Mouse (Mus musculus) stomach, postnatal 0 days (tissue): ENCODE measurements around the gene Adamts4.

Source experiments
- CTCF ChIP-seq: IDR thresholded peaks from 2 replicates; pipeline ENCODE4 v1.5.1; 2016; ENCODE audit warnings: antibody characterized with exemption, low read depth, mild to moderate bottlenecking, moderate library complexity
- EP300 ChIP-seq: optimal IDR thresholded peaks from 2 replicates; pipeline ENCODE3; 2016; ENCODE audit warnings: antibody characterized with exemption

DNA sequence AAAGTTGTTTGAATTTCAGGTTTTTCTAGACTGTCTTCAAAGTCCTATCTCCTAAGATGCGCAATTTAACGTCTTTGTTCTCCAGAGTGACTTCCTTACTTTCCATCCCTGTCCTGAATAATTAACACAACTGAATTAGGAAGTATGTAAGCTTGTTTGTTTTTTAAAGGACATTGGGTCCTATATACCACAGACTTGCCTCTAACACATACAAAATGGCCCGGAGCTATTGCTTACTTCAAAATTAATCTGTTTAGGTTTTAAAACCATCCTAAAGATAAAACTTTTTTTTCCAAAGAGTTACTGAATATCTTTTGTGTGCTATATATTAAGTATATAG, 44.8 kb downstream of the Adamts4 start:
- TF ChIP-seq CTCF, result no peak
- no peak for TF ChIP-seq EP300
